Mouse (Mus musculus) small intestine, adult 2 months (tissue): ENCODE measurements at regions not wholly inside any gene's neighbourhood (a gene's known extent, or its start where the extent isn't known, plus 50 kb on each side); places are given as distances from the start of the nearest gene placed in this dataset.

ENCODE experiments used
- H3K27ac ChIP-seq: fragments of 200-500 bp; 2 replicates; pipeline ENCODE4 v1.5.1; 2012; ENCODE audit warnings: low read depth, low read length, control low read depth, inconsistent platforms; ENCODE audit not compliant: insufficient read depth
- H3K27me3 ChIP-seq: fragments of 200-500 bp; 2 replicates; pipeline ENCODE4 v1.6.1; 2012; ENCODE audit warnings: mild to moderate bottlenecking, moderate library complexity, low read length, inconsistent platforms; ENCODE audit not compliant: control insufficient read depth, insufficient read depth
- H3K36me3 ChIP-seq: fragments of 200-500 bp; 2 replicates; pipeline ENCODE4 v1.6.1; 2012; ENCODE audit warnings: mild to moderate bottlenecking, low read length, control low read depth, inconsistent platforms; ENCODE audit not compliant: control insufficient read depth, insufficient read depth
- H3K4me1 ChIP-seq: fragments of 200-500 bp; 2 replicates; pipeline ENCODE4 v1.6.1; 2012; ENCODE audit warnings: low read length, inconsistent platforms, mixed read lengths; ENCODE audit not compliant: control insufficient read depth, insufficient read depth, insufficient read length
- H3K4me3 ChIP-seq: fragments of 200-500 bp; 2 replicates; pipeline ENCODE4 v1.5.1; 2012; ENCODE audit warnings: low read depth, mild to moderate bottlenecking, control low read depth, inconsistent platforms, low read length, moderate library complexity
- CTCF ChIP-seq: fragments of 200-500 bp; IDR thresholded peaks from 2 replicates; pipeline ENCODE4 v1.5.1; 2012; ENCODE audit warnings: low read depth, mild to moderate bottlenecking, control low read depth, inconsistent platforms, low read length, moderate library complexity, mixed read lengths; ENCODE audit not compliant: insufficient replicate concordance, insufficient read length; ENCODE audit errors: extremely low read depth
- POLR2A ChIP-seq: fragments of 200-500 bp; IDR thresholded peaks from 2 replicates; pipeline ENCODE4 v1.6.1; 2012; ENCODE audit warnings: low read depth, mild to moderate bottlenecking, control low read depth, inconsistent platforms, low read length, moderate library complexity
- WGBS: fragments of 180-500 bp; shearing (Covaris S2); methylation state at CpG from one replicate; pipeline ENCODE4 v1.1.7; 2018; 5-methylcytosine and 5-hydroxymethylcytosine counted together

DNA sequence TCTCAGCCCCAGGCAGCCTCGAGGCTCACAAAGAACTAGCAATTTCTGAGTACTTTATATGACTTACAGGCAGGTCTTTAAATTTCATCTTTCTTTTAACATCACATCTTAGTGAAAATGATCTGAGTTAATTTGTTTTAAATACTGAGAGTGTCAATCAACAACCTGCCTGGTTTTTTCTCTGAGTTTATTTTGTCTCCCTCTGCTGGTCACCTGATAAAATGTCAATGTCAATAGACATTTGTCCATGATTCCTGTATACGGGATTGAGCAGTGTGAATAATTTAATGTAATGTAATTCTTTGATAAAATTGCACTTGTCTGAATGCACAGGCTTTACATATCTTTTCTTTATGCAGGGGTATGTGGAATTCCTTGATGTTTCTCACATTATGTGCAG lies 1070.4 kb upstream of the Tacstd2 start:
- H3K4me1 ChIP-seq: no peaks in the 10 kb centered on the region
- H3K4me3 ChIP-seq: no peak overlapping the region
- no peaks in the 10 kb centered on the region for H3K27me3 ChIP-seq
- no peaks in the 10 kb centered on the region for H3K36me3 ChIP-seq
- no peak overlapping the region for H3K27ac ChIP-seq
- TF ChIP-seq CTCF (no peak), POLR2A (no peak)
- WGBS: 64% methylated on average over 2 of the region's 2 CpGs
